Mouse (Mus musculus): Measurements from ENCODE around the gene Pttg1ip.
A peak's percentile ranks its signal among the peaks of the same experiment; 100 is the strongest.

The Pttg1ip gene

GRCm38 (mm10) chr10:77569973-77570658 is 11.4 kb upstream of the Pttg1ip start:
- DNase-seq, result no peak

DNA sequence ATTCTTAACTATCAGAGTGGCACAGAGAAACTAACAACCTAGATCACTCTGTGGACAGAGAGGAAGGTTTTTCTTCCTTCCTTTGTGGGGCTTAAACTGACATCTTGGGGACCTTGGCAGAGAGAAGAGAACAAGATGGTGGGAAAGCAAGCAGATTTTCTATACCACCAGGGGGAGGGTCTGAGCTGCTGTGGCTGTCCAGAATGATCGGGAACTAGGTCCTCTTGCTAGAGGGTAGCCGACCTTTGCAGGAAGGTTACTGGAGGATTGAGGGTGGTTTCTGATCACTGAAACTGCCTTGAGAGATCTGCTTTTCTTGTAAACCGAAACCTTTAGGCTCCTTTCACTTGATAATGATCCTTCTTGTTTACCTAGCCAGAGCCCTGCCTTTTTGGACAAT is 9.3 kb upstream of the Pttg1ip start:
- DNase-seq, result no peak

GRCm38 (mm10) chr10:77573162-77573561 is 8.4 kb upstream of the Pttg1ip start:
- DNase-seq, result no peak

DNA sequence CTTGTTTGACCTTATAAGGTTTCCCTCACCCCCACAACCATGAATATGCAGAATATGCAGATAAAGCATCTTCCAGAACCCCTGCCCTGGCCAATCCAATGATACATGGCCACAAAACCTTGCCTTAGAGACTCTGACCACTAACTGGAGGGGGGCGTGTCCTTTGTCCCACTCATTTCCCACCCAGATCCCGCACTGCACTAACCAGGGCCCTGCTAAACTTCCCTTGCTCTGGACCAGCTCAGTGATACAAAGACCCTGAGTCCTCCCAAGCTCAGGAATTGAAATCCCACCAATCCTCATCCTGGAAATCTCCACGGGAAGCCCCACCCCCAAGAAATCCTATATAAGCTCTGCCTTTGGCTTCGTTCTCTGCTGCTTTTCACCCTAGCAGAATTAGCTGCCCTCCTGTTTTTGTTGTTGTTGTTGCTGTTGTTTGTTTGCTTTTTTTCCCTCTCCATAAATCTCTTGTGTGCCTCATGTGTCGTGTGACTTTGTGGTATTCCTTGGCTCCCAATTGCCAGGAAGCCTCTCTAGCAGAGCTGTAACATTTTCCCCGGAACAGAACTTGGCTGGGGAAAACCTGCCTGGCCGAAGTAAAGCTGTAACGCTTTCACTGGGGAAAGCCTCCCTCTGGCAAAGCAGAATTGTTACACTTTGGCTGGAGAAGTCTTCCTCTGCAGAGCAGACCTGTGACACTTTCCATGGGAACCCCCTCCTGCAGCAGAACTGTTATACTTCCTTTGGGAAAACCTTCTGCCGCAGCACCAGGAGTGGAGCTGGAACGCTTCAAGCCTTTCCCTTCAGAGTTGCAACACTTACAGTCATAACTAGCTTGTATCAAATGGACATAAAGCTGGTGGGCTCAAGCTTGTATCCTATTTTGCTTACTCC is 1.2 kb upstream of the Pttg1ip start:
- no peak for DNase-seq

- DNase-seq, result no peak
Observed at GRCm38 (mm10) chr10:77581023-77581407, 505 bp upstream of the Pttg1ip start.

- DNase-seq, result no peak
Observed at GRCm38 (mm10) chr10:77582285-77582618, 732 bp downstream of the Pttg1ip start.

- no peak for DNase-seq
Observed at GRCm38 (mm10) chr10:77583795-77584422, 2.4 kb downstream of the Pttg1ip start.

GRCm38 (mm10) chr10:77586637-77587036 is 5.1 kb downstream of the Pttg1ip start:
- no peak for DNase-seq

DNA sequence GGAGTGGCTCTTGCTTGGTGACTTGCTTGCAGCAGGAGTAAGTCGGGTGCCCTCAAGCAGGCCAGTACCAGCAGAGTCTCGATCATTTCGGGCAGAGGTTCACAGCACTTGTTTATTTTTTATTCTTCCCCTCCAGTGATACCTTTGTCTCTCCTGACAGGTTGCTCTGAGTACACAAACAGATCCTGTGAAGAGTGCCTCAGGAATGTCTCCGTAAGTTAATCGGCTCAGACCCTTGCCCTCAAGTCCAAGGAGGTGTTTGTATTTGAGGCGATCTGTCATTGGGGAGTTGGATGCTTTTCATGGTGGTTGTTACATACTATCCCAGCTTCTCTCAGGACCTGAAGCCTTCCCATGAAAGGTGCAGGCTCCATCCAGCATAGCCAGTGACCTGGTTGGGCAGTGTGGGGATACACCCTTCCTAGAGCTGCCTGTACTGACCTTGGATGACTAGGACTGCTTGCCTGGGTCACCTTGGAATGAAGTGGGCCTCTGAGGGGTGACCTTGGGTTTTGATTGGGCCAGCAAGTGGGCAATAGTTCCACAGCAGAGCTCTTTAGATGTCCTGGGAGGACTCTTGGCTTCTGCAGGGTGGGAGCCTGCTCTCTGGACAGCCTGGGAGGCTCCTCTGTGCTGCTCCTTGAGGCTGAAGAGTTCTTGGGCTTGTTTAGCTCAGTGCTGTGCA is 5.7 kb downstream of the Pttg1ip start:
- DNase-seq, result no peak

DNA sequence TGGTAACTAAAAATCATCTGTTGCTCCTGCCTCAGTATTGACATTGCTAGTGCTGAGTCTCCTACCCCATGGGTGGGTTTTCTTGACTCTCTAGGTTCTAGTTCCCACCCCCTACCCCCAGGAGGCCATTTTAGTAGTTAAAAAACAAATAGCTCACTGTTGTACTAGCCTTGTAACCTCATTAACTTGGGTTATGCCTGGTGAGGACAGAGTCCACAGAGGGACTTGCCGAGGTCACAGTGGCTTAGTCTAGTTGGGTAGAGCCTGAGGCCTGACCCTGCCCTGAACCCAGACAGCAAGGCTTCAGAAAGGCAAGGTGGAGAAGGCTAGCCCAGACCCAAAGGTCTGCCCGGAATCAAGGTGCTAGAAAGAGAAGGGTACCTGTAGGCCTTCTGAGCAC is 6.5 kb downstream of the Pttg1ip start:
- no peak for DNase-seq

- no peak for DNase-seq
Observed at GRCm38 (mm10) chr10:77589117-77589516, 7.6 kb downstream of the Pttg1ip start.

DNA sequence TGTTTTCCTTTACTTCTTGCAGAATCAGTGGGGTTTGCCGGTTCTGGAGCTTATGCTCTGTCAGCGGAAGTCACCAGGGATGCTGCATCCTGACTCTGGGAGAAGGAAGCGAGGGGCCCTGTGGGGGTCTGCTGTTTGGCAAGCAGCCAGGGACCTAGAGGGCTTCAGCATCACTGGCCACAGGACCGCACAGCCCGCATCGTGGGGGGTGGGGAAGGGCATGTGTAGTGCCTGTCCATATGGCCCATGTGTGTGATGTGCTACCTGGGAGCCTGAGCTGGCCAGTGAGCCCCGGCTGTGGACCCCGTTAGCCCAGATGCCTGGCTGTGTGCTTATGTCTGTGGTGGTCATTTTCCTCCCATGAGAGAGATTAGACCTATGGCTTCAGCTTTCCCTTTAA is 8.2 kb downstream of the Pttg1ip start:
- DNase-seq, result no peak

- peak; percentile 64 for DNase-seq
Observed at GRCm38 (mm10) chr10:77590812-77591211, 9.3 kb downstream of the Pttg1ip start.

GRCm38 (mm10) chr10:77591546-77591945 is 10.0 kb downstream of the Pttg1ip start:
- peak; percentile 44 for DNase-seq

DNA sequence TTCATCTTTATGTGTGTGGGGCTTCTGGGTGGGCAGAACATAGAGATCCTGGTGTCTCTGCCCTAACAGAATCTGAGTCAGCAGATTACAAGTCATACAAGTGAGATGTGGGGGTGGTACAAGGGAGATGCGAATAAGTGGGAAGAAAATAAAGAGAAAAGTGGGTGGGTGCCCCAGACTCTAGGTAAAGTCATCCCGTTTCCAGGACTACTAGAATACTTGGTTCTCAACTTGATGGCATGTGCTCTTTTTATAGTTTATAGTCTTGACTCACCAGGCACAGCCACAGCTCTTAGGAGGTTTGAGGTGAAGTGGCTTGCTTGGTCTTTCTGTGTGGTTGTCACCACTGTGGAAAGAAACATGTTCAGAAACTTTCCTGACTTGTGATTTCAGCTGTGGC is 14.5 kb downstream of the Pttg1ip start:
- DNase-seq, result no peak

- no peak for DNase-seq
Observed at GRCm38 (mm10) chr10:77603021-77603420, 21.5 kb downstream of the Pttg1ip start.

DNA sequence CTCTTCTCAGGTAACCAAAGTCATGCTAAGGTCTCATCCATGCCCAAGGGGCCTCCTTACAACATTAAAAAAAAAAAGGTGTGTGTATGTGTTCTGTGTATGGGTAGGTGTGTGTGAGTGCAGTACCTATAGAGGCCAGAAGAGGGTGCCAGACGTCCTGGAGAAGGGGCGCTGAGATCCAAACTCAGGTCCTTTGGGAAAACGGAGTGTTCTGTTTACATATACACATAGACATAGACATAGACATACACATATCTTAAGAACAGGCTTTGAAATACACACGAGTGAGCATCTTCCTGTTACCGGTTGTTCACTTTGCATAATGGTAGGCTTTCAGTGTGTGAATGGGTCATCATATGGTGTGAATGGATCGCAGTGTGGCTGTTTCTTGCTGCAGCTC is 22.6 kb downstream of the Pttg1ip start:
- no peak for DNase-seq

DNA sequence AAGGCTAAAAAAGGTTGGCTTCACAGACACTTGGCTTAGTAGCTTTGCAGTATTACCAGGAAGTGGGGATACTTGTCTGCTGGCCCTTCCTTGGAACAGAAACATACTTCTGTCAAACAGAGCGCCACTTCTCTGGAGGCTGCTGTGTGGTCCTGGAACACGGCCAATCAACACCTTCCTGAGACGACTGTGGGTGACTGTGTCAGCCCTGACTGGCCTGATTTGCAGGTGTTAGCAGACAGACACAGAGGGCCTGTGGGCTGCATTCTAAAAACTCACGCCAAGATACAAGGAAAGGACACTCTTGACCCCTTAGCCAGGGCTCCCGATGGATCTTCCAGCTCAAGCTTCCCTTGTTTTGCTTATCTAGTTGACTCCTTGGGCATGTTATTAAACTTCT is 23.4 kb downstream of the Pttg1ip start:
- DNase-seq, result no peak

- DNase-seq, result no peak
Observed at GRCm38 (mm10) chr10:77605368-77605767, 23.8 kb downstream of the Pttg1ip start.

GRCm38 (mm10) chr10:77605908-77606826 is 24.6 kb downstream of the Pttg1ip start, which contains the start of the genes Sumo3 and Gm49325:
TSS of gene Sumo3 (plus strand) at chr10:77606097.
TSS of gene Gm49325 (plus strand) at chr10:77606197.
- peak; percentile 93 for DNase-seq

DNA sequence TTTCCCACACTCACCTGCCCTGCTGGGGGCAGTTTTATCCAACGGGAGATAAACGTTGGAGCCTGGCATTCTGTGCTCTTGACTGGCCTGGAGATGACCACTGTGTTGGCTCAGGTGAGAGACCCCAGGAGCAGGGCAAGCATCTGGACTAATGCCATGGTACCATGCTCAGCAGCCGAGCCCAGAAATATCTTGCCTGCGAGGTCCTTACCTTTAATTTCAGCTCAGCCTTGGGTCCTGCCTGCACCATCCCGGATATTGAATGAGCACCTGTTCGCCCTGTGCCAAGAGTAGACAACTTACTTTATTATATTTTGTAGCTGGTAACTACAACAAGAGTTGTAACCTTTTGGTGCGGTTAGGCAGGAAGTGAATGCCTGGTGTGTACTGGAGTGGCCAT is 25.3 kb downstream of the Pttg1ip start:
- DNase-seq, result no peak

DNA sequence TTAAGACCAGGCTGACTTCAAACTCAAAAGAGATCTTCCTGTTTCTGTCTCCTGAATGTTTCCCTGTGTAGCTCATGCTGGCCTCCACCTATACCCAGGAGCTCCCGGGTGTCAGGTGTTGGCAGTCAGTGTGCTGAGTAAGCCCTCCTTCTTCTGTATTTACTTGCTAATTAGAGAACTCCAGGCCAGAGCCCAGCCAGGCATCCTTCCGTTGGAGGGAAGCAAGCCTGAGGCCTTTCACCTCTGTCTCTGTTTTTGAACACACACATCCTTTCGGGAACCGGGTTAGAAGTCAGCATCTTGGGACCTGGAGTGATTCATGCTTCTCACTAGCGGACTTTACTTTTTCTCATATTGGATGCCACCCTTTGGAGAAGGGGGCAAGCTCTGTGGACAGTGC is 25.9 kb downstream of the Pttg1ip start:
- no peak for DNase-seq
